Mouse (Mus musculus) kidney, adult 11 months (tissue): ENCODE measurements at regions not wholly inside any gene's neighbourhood (a gene's known extent, or its start where the extent isn't known, plus 50 kb on each side); places are given as distances from the start of the nearest gene placed in this dataset.

Experiments
- DNase-seq: peaks from one replicate; pipeline ENCODE4 v3.0.0; 2022

DNA sequence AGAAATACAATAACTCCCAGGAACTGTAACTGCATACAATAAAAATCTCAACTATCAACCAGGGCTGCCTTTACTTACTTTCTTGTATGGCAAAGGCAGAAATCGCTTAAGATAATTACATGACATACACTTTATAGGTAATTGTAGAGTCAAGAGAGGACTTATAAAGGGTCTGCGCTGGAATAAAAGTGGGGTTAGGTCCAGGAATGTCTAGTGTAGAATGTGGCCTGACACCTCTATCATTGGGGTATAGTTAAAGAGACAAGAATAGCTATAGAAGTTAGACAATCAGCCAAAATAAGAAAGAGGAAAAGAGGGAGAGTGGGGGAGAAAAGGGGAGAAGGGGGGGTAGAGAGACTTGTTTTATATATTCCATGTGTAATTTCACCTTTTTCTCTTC lies 144.8 kb upstream of the Gimd1 start:
- DNase-seq = no peak

DNA sequence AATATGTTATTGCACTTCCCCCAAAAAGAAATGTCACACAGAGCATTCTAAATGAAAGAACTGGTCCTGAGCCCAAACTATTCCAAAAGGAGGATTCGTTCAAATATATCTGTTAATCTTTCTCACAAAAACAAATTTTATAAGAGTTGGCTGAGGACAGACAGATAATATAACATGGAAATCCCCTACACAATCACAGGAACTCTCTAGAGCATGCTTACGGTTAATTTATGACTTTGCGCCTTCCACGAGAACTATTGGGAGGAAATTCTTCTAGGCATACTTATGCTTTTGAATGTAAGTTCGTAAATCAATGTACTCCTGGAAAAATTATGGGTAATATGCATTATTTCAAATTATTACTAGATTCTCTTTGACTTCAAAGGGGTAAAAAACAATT lies 144.1 kb upstream of the Gimd1 start:
- no peak for DNase-seq

DNA sequence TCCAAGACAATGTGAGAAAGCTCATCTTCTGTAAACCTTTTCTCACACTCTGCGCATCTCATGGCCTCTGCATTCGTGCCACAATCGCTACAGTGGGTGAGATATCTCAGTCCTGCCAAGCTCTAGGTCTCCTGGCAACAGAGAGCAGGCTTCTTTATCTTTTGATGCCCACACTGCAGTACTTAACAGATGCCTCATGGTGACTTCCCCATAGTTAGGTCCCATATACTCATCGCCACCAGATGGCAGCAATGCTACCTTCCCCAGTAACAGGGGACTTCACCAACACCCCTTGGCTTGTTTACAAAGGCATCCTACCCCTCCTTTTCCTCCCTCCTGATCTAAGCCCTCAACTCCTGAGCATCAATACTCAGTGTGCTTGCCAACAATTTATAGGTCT lies 123.5 kb upstream of the Gimd1 start:
- peak; percentile 13 for DNase-seq

DNA sequence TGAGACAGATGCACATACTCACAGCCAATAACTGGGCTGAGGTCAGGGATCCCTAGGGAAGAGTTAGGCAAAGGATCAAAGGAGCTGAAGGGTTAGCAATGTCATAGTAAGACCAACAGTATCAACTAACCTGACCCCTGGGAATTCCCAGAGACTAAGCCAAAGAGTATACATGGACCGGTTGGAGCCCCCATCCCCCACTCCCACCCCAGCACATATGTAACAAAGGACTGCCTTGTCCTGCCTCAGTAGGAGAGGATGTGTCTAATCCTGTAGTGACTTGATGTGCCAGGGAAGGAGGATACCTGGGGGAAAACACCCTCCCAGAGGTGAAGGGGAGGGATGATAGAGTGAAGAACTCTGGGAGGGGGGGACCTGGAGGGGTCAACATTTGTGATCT lies 119.4 kb upstream of the Gimd1 start:
- DNase-seq = no peak

GRCm38 (mm10) chr3:132512526-132513102 lies 117.0 kb upstream of the Gimd1 start:
- no peak for DNase-seq

- no peak for DNase-seq
These were observed 96.2 kb upstream of the Gimd1 start for GRCm38 (mm10) chr3:132533323-132533904.

DNA sequence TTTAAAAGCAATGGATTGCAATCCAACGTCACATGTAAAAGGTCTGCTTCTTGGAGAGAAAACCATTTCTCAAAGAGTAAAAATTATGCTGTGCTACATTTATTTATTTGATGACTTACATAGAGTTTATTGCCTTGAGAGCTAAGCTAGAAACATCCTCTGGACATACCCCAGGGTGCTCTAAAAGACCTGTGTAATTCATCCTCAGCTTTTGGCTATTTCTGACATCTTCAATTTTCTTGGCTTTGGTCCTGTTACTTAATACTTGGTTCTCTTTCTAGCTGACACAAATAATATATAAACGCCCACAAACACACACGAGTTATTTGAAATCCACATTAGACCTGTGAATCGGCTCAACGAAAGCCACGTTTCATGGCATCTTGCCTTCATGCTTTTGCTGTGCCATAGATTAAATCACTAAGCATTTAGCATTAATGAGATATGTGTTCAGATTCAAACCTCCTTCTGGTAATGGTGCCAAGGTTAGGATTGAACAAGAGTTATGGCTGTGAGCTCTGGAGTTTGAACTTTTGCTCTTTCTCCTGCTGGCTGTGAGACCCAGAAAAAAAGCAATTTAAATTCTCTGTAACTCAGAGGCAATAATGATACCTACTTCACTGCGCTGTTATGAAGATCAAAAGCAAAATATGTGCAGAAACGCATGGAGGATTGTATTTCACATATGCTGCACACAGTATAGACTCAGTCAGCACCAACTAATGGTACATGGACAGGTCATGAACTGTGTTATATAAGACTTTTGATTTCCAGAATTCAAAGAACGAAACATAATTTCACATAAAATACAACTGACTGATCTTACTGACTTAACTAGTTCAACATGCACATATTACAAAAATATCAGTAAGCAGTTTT lies 89.6 kb upstream of the Gimd1 start:
- no peak for DNase-seq

GRCm38 (mm10) chr3:132551238-132551808 lies 78.3 kb upstream of the Gimd1 start:
- DNase-seq = no peak

DNA sequence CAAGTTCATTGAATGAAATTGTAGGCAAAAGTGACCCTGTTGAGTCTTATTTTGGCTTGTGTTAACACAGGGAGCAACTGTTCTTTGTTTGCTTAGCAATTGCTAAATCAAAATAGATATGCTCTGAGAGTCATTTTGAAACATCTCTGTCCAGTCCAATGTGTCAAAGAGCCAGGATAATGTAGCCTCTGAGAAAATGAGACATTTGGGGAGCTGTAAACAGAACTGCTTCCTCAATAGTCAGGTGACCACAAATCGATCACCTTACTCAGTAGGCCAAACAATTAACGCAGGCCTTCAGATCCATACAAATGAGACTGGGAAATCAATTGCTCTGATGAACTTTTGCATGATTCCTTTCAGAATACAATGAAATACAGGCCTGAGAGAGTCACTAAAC lies 63.9 kb upstream of the Gimd1 start:
- no peak for DNase-seq

DNA sequence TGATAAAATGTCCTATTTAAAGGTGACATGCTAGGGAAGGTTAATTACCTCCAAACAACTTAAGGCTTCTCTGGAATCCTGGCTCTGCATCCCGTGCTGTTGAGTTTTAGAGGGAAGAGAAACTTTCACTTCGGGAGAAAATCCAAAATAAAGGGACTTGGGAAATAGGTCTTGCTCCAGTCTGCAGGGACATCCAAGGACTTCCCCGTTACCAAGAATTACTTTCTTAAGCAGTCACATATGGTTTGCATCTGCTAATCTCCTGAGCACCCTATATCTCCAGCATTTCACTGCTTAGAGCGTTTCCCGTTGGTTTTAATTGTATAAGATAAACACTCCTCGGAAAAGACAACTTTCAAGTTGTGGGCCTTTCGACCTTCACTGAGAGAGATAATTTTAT lies 63.3 kb upstream of the Gimd1 start:
- DNase-seq = no peak
